Mouse (Mus musculus) MEL (cell line): Measurements from ENCODE around the gene Tmem107.

Experiments
- CTCF ChIP-seq, 3 experiments: IDR thresholded peaks in 2 of 3; conservative IDR thresholded peaks in 1 of 3; 2 replicates each; pipeline ENCODE4 v1.5.1; 2011 to 2012; ENCODE audit warnings: low read length in 3 of 3, low read depth in 2 of 3, mild to moderate bottlenecking in 2 of 3, improper control_type of control experiment in 1 of 3, inconsistent platforms in 1 of 3, mixed read lengths in 1 of 3, moderate library complexity in 1 of 3; ENCODE audit not compliant: control insufficient read depth in 1 of 3, insufficient read depth in 1 of 3, poor library complexity in 1 of 3, severe bottlenecking in 1 of 3
- MYB ChIP-seq: IDR thresholded peaks from 2 replicates; pipeline ENCODE4 v1.6.1; 2011; ENCODE audit warnings: mild to moderate bottlenecking, low read depth, low read length, improper control_type of control experiment
- POLR2A ChIP-seq, 2 experiments: IDR thresholded peaks; 2 replicates each; pipeline ENCODE4 v1.6.1; 2011 to 2012; ENCODE audit warnings: low read length in 2 of 2, mild to moderate bottlenecking in 2 of 2, control low read depth in 1 of 2, improper control_type of control experiment in 1 of 2, low read depth in 1 of 2, moderate library complexity in 1 of 2; ENCODE audit not compliant: control insufficient read depth in 1 of 2, insufficient read depth in 1 of 2, poor library complexity in 1 of 2
- ZNF384 ChIP-seq: IDR thresholded peaks from 2 replicates; pipeline ENCODE4 v1.6.1; 2012; ENCODE audit warnings: low read depth, mild to moderate bottlenecking, inconsistent platforms, low read length, improper control_type of control experiment

- TF ChIP-seq POLR2A (IDR thresholded peaks at IDR 0.05; ENCODE audit: control insufficient read depth in 1 of 2, insufficient read depth in 1 of 2, low read depth in 1 of 2, low read length in 2 of 2, poor library complexity in 1 of 2) (no peak), ZNF384 (no peak), MYB (no peak), CTCF (IDR thresholded peaks at IDR 0.05 in 2 of 3, conservative IDR thresholded peaks at IDR 0.05 in 1 of 3; ENCODE audit: control insufficient read depth in 1 of 3, insufficient read depth in 1 of 3, low read depth in 2 of 3, low read length in 3 of 3, poor library complexity in 1 of 3, severe bottlenecking in 1 of 3) (no peak)
Observed at GRCm38 (mm10) chr11:69033552-69033951, 37.1 kb upstream of the Tmem107 start.
